Mouse (Mus musculus) brain, embryonic 14.5 days (tissue): ENCODE measurements around the gene Cplx3.

Experiments
- CTCF ChIP-seq: fragments of 200-500 bp; IDR thresholded peaks from 2 replicates; pipeline ENCODE4 v1.5.1; 2012; ENCODE audit warnings: inconsistent platforms, mild to moderate bottlenecking, moderate library complexity, borderline replicate concordance; ENCODE audit not compliant: insufficient read depth, insufficient read length; ENCODE audit errors: extremely low read depth
- POLR2A ChIP-seq: fragments of 200-500 bp; IDR thresholded peaks from 2 replicates; pipeline ENCODE4 v1.6.1; 2012; ENCODE audit warnings: mild to moderate bottlenecking, inconsistent platforms, borderline replicate concordance; ENCODE audit not compliant: poor library complexity, insufficient read depth, insufficient read length, severe bottlenecking; ENCODE audit errors: extremely low read depth

DNA sequence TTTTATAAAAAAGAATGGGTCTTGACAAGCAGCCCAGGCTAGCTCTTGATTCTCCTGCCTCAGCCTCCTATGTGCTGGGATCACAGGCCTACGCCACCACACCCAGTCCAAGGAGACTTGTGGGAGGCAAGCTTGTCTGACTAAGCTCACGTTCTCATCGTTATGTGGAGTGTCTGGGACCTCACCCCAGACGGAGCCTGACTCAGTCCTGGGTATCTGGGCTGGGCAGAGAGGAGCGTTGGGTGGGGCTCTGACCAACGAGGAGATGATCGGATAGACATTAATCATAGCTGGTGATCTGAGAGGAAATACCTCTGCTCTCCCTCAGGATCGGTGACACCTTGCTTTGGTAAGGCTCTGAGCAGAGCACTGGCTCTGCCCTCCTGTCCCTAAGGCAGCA, 12.8 kb upstream of the Cplx3 start:
- no peak for TF ChIP-seq CTCF
- TF ChIP-seq POLR2A: no peak
